Mouse (Mus musculus): ENCODE results near the gene Herc1. TPM values are rescaled to one million over a fixed set of nuclear protein-coding genes. Genes with fewer than 3 reads are reported as not detected.

Herc1 gene
- 8.1 TPM for polyA plus RNA-seq (2014; fragmentation: Illumina TruSeq; extraction: RNeasy Lipid Tissue Mini Kit (QIAGEN cat#74804); ENCODE audit: low read depth, low replicate concordance)

GRCm38 (mm10) chr9:66349860-66350787 is at the start of gene Herc1:
Herc1 (plus strand) TSS chr9:66350450.

GRCm38 (mm10) chr9:66514256-66514770 is 164.1 kb downstream of the Herc1 start, which contains the start of gene Fbxl22:
Fbxl22 (minus strand) TSS chr9:66514593.

Other genes with a start within 250 kb of the Herc1 start
- gene Snx1, start 223.9 kb upstream of the Herc1 start, polyA plus RNA-seq (2014; fragmentation: Illumina TruSeq; extraction: RNeasy Lipid Tissue Mini Kit (QIAGEN cat#74804); ENCODE audit: low read depth, low replicate concordance) = 25.6 TPM
- 75.8 TPM for gene Ciao2a, start 223.8 kb upstream of the Herc1 start, polyA plus RNA-seq (2014; fragmentation: Illumina TruSeq; extraction: RNeasy Lipid Tissue Mini Kit (QIAGEN cat#74804); ENCODE audit: low read depth, low replicate concordance)
- gene Dapk2, start 192.2 kb upstream of the Herc1 start, polyA plus RNA-seq (2014; fragmentation: Illumina TruSeq; extraction: RNeasy Lipid Tissue Mini Kit (QIAGEN cat#74804); ENCODE audit: low read depth, low replicate concordance) = 5.5 TPM
- gene Fbxl22, start 164.1 kb downstream of the Herc1 start, polyA plus RNA-seq (2014; fragmentation: Illumina TruSeq; extraction: RNeasy Lipid Tissue Mini Kit (QIAGEN cat#74804); ENCODE audit: low read depth, low replicate concordance) = 0.13 TPM
- 42.0 TPM for gene Usp3, start 242.7 kb downstream of the Herc1 start, polyA plus RNA-seq (2014; fragmentation: Illumina TruSeq; extraction: RNeasy Lipid Tissue Mini Kit (QIAGEN cat#74804); ENCODE audit: low read depth, low replicate concordance)